In the genomic region with DNA sequence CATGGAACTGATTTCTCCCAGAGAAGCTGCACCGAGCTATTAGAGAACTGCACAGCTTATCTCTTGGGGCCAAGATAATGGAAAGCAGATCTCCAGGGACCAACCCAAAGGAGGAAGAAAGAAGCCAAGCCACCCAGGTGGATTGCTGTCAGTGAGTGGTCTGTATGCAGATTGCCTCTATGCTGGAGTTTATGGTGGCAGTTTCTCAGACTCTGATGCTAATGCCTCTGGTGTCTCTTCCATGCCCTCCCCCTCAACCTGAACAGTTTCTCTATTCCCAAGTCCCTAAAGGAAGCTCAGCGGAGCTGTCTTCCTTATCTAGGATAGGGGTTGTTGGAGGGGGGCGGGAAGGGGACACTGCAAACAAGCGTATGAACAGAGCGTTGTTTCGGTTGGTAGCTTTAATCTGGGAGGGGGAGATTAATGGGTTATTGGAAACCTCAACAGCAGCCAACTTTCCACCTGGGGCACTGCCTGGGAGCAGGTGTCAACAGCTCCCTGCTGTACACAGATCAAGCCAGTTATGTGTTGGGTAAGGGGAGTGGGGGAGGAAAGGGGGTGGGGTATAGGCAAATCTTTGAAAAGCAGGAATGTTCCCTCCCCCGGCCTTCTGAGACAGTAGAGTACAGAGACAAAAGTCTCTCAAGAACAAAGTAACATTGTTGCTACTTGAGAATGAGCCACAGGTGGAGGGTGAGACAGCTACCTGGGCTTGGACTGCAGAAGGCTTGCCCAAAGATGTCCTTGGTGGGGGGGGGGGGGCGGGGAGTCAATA, we compare ENCODE assay signal across 1 mouse cellular context.
TF ChIP-seq lines count a peak whose summit lies in the region.

No protein-coding gene starts in this region.

TF ChIP-seq in CH12.LX, 34 proteins besides CTCF, POLR2A, EP300 and RAD21:
- TF ChIP-seq USF1 (IDR thresholded peaks at IDR 0.05; ENCODE audit: low read depth, low read length) (no peak), NRF1 (IDR thresholded peaks at IDR 0.05; ENCODE audit: low read depth, low read length) (no peak), MXI1 (IDR thresholded peaks at IDR 0.05; ENCODE audit: low read depth, low read length) (no peak), ETS1 (conservative IDR thresholded peaks at IDR 0.05; ENCODE audit: low read depth, low read length) (no peak)
TF ChIP-seq in CH12.LX: peak in this region for 0.
